22 mouse cellular contexts compared by ENCODE assay signal in the genomic region with DNA sequence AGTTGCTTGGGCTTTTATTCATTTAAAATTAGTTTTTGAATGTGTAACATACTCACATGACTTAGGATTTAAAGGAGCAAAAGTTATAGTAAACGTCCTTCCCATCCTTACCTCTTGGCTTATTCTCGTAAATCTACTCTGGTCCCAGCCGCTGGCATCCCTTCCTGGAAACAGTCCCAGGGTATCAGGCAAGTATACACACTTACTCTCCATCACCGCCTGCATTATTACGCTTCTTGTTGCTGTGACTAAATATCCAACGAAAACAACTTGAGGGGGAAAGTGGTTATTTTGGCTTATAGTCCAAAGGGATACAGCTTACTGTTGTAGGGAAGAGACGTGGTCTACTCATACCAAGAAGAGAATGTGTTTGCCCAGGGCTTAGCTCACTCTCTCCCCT. TPM values are rescaled to one million over a fixed set of nuclear protein-coding genes. Genes with fewer than 3 reads are reported as not detected.
"Had no signal": no experiment of that assay in that cellular context is flagged by ENCODE, and none has a peak within 500 bp of the region (broad histone marks: within the 10 kb centered on the region; RNA-seq: fewer than 3 reads in every experiment).

No protein-coding gene starts in this region.

- H3K27ac ChIP-seq: liver, embryonic 13.5 days; liver, embryonic 15.5 days; lung, embryonic 15.5 days; macrophage; midbrain, embryonic 12.5 days; neural tube, embryonic 12.5 days; stomach, embryonic 15.5 days had no signal

- ATAC-seq: liver, postnatal 0 days had no signal

- H3K27me3 ChIP-seq: liver, embryonic 13.5 days; liver, embryonic 15.5 days; lung, embryonic 15.5 days; megakaryocyte, embryonic 14.5 days; midbrain, embryonic 12.5 days; neural tube, embryonic 12.5 days; stomach, embryonic 15.5 days had no signal

- H3K9ac ChIP-seq: liver, embryonic 13.5 days; liver, embryonic 15.5 days; liver, postnatal 0 days; lung, embryonic 15.5 days; midbrain, embryonic 12.5 days; neural tube, embryonic 12.5 days; stomach, embryonic 15.5 days had no signal

- H3K4me2 ChIP-seq: liver, embryonic 11.5 days; liver, embryonic 13.5 days; liver, embryonic 15.5 days; lung, embryonic 15.5 days; midbrain, embryonic 12.5 days; neural tube, embryonic 12.5 days; stomach, embryonic 15.5 days had no signal

- H3K4me3 ChIP-seq: liver, embryonic 13.5 days; liver, embryonic 15.5 days; lung, embryonic 15.5 days; megakaryocyte, embryonic 14.5 days; midbrain, embryonic 12.5 days; neural tube, embryonic 12.5 days; stomach, embryonic 15.5 days had no signal

- H3K4me1 ChIP-seq: liver, embryonic 13.5 days; liver, embryonic 15.5 days; megakaryocyte, embryonic 14.5 days had no signal

- DNase-seq: liver, embryonic 13.5 days; liver, postnatal 0 days; lung, postnatal 14 days; lung, postnatal 36 days; midbrain, embryonic 14.5 days; right cerebral cortex, postnatal 25 days; right cerebral cortex, postnatal 4 days; spleen, adult 18-20 months; thymus, adult 18-20 months; thymus, postnatal 25 days; thymus, postnatal 4 days had no signal

- H3K9me3 ChIP-seq: liver, embryonic 13.5 days; liver, embryonic 15.5 days; lung, embryonic 15.5 days; megakaryocyte, embryonic 14.5 days; midbrain, embryonic 12.5 days; neural tube, embryonic 12.5 days; stomach, embryonic 15.5 days had no signal

- H3K36me3 ChIP-seq: liver, embryonic 13.5 days; liver, embryonic 15.5 days; lung, embryonic 15.5 days; midbrain, embryonic 12.5 days; neural tube, embryonic 12.5 days; stomach, embryonic 15.5 days had no signal

RNA-seq across cellular contexts. Expression of gene Pakap, which starts 20.2 kb away (rescaled TPM):
- total RNA-seq: megakaryocyte progenitor cell, adult 5-6 weeks; monocyte, adult 5-6 weeks; neutrophil, adult 5-6 weeks had no signal
- polyA plus RNA-seq: macrophage had no signal
